Mouse (Mus musculus) T-helper 1 cell (primary cell): ENCODE results near the gene Zdhhc6.

ENCODE experiments used
- in situ Hi-C: fragments of 300-600 bp; cut with MboI, MseI; formaldehyde crosslinking; loops from one replicate; pipeline ENCODE4 v1.15.1; 2025; ENCODE audit warnings: high pct_unique_total_duplicates

The Zdhhc6 gene

GRCm38 (mm10) chr19:55311874-55312273 lies 4.0 kb downstream of the Zdhhc6 start:
- in situ Hi-C loops: loop anchor here (5.0 to 25.0 kb wide), 2 partner anchors 55 to 1925 kb away; partner anchors contain the start of gene Smndc1

- in situ Hi-C loops: loop anchor here (25.0 kb wide), 1 partner anchor 1918 kb away; the partner anchor contains the start of gene Smndc1
Observed at GRCm38 (mm10) chr19:55305024-55305423, 10.8 kb downstream of the Zdhhc6 start.

- in situ Hi-C loops: loop anchor here (25.0 kb wide), 1 partner anchor 1913 kb away; the partner anchor contains the start of gene Smndc1
Observed at GRCm38 (mm10) chr19:55300525-55300924, 15.3 kb downstream of the Zdhhc6 start.

GRCm38 (mm10) chr19:55299378-55299777 lies 16.5 kb downstream of the Zdhhc6 start:
- in situ Hi-C loops: no loop called here

GRCm38 (mm10) chr19:55297961-55298360 lies 17.9 kb downstream of the Zdhhc6 start:
- in situ Hi-C loops: no loop called here

- in situ Hi-C loops: no loop called here
Observed at GRCm38 (mm10) chr19:55297489-55297888, 18.3 kb downstream of the Zdhhc6 start.

- in situ Hi-C loops: no loop called here
Observed at GRCm38 (mm10) chr19:55296301-55296700, 19.5 kb downstream of the Zdhhc6 start.

- in situ Hi-C loops: no loop called here
Observed at GRCm38 (mm10) chr19:55295556-55295955, 20.3 kb downstream of the Zdhhc6 start.

- in situ Hi-C loops: no loop called here
Observed at GRCm38 (mm10) chr19:55295075-55295474, 20.8 kb downstream of the Zdhhc6 start.

GRCm38 (mm10) chr19:55293175-55293574 lies 22.7 kb downstream of the Zdhhc6 start:
- in situ Hi-C loops: no loop called here

- in situ Hi-C loops: no loop called here
Observed at GRCm38 (mm10) chr19:55292210-55292850, 23.5 kb downstream of the Zdhhc6 start.

- in situ Hi-C loops: no loop called here
Observed at GRCm38 (mm10) chr19:55290621-55291270, 25.1 kb downstream of the Zdhhc6 start.

GRCm38 (mm10) chr19:55288974-55289373 lies 26.9 kb downstream of the Zdhhc6 start:
- in situ Hi-C loops: no loop called here

GRCm38 (mm10) chr19:55286034-55286433 lies 29.8 kb downstream of the Zdhhc6 start:
- in situ Hi-C loops: no loop called here

- in situ Hi-C loops: no loop called here
Observed at GRCm38 (mm10) chr19:55284093-55284492, 31.7 kb downstream of the Zdhhc6 start.

- in situ Hi-C loops: loop anchor here (10.0 kb wide), 1 partner anchor 1658 kb away; no protein-coding TSS in a partner anchor
Observed at GRCm38 (mm10) chr19:55276770-55277169, 39.1 kb downstream of the Zdhhc6 start.

GRCm38 (mm10) chr19:55276100-55276499 lies 39.7 kb downstream of the Zdhhc6 start:
- in situ Hi-C loops: loop anchor here (10.0 kb wide), 1 partner anchor 1659 kb away; no protein-coding TSS in a partner anchor

GRCm38 (mm10) chr19:55273340-55273739 lies 42.5 kb downstream of the Zdhhc6 start:
- in situ Hi-C loops: loop anchor here (10.0 kb wide), 1 partner anchor 1661 kb away; no protein-coding TSS in a partner anchor

- in situ Hi-C loops: loop anchor here (10.0 kb wide), 1 partner anchor 1663 kb away; no protein-coding TSS in a partner anchor
Observed at GRCm38 (mm10) chr19:55271448-55271847, 44.4 kb downstream of the Zdhhc6 start.

GRCm38 (mm10) chr19:55269051-55269450 lies 46.8 kb downstream of the Zdhhc6 start:
- in situ Hi-C loops: no loop called here

GRCm38 (mm10) chr19:55268150-55268549 lies 47.7 kb downstream of the Zdhhc6 start:
- in situ Hi-C loops: no loop called here

GRCm38 (mm10) chr19:55266786-55267185 lies 49.0 kb downstream of the Zdhhc6 start:
- in situ Hi-C loops: no loop called here

GRCm38 (mm10) chr19:55265269-55265668 lies 50.6 kb downstream of the Zdhhc6 start:
- in situ Hi-C loops: no loop called here
